ENCODE assay signal across 15 mouse cellular contexts in genomic region chr16:30083536-30083935, GRCm38 (mm10).
"Had no signal": no experiment of that assay in that cellular context is flagged by ENCODE, and none has a peak within 500 bp of the region (broad histone marks: within the 10 kb centered on the region; RNA-seq: fewer than 3 reads in every experiment).

No protein-coding gene starts in this region.

- H3K9ac ChIP-seq: liver, embryonic 15.5 days; midbrain, embryonic 12.5 days; neural tube, embryonic 13.5 days; stomach, embryonic 15.5 days had no signal

- ATAC-seq: intestine, embryonic 16.5 days; lung, postnatal 0 days; midbrain, embryonic 16.5 days had no signal

- H3K27me3 ChIP-seq: liver, embryonic 15.5 days; stomach, embryonic 15.5 days had no signal

- H3K4me1 ChIP-seq: liver, embryonic 15.5 days; midbrain, embryonic 12.5 days had no signal

- H3K9me3 ChIP-seq: liver, embryonic 15.5 days; midbrain, embryonic 12.5 days; neural tube, embryonic 13.5 days; stomach, embryonic 15.5 days had no signal

- H3K4me3 ChIP-seq: liver, embryonic 15.5 days; midbrain, embryonic 12.5 days; neural tube, embryonic 13.5 days; stomach, embryonic 15.5 days had no signal

- H3K27ac ChIP-seq: liver, embryonic 15.5 days; midbrain, embryonic 12.5 days; neural tube, embryonic 13.5 days; stomach, embryonic 15.5 days had no signal

- H3K36me3 ChIP-seq: liver, embryonic 15.5 days; midbrain, embryonic 12.5 days; neural tube, embryonic 13.5 days; stomach, embryonic 15.5 days had no signal

- DNase-seq: kidney, postnatal 10 days; layer of hippocampus, adult 9-11 months; layer of hippocampus, postnatal 36 days; lung, adult 2 months; lung, postnatal 4 days; retina, postnatal 1 day; thymus, adult 2 months; thymus, postnatal 25 days had no signal

- H3K4me2 ChIP-seq: liver, embryonic 15.5 days; midbrain, embryonic 12.5 days; neural tube, embryonic 13.5 days; stomach, embryonic 15.5 days had no signal
